Mouse (Mus musculus) forebrain, embryonic 12.5 days (tissue): ENCODE data around the gene Wnt8b. TPM values are rescaled to one million over a fixed set of nuclear protein-coding genes. Genes with fewer than 3 reads are reported as not detected.

Source experiments
- ATAC-seq: fragments of 200-750 bp; cut with Nextera tagmentation; 2 replicates; pipeline ENCODE4 v1.8.0; 2017; ENCODE audit warnings: moderate TSS enrichment; ENCODE audit not compliant: low FRiP score
- H3K27ac ChIP-seq: fragments of 300-500 bp; sonication (generic); 2 replicates; pipeline ENCODE4 v1.5.1; 2016; ENCODE audit warnings: mild to moderate bottlenecking
- H3K27me3 ChIP-seq: fragments of 300-500 bp; sonication (generic); 2 replicates; pipeline ENCODE4 v1.6.1; 2016; ENCODE audit warnings: mild to moderate bottlenecking
- H3K36me3 ChIP-seq: fragments of 300-500 bp; sonication (generic); replicated peaks from 2 replicates; pipeline ENCODE4 v1.6.1; 2016; ENCODE audit warnings: mild to moderate bottlenecking
- H3K4me1 ChIP-seq: fragments of 300-500 bp; sonication (generic); 2 replicates; pipeline ENCODE4 v1.6.1; 2016
- H3K4me2 ChIP-seq: fragments of 300-500 bp; sonication (generic); 2 replicates; pipeline ENCODE4 v1.6.1; 2016; ENCODE audit warnings: mild to moderate bottlenecking, moderate library complexity
- H3K4me3 ChIP-seq: fragments of 300-500 bp; sonication (generic); replicated peaks from 2 replicates; pipeline ENCODE4 v1.5.1; 2016; ENCODE audit warnings: mild to moderate bottlenecking
- H3K9ac ChIP-seq: fragments of 300-500 bp; sonication (generic); 2 replicates; pipeline ENCODE4 v1.6.1; 2016; ENCODE audit warnings: mild to moderate bottlenecking
- H3K9me3 ChIP-seq: fragments of 300-500 bp; sonication (generic); 2 replicates; pipeline ENCODE4 v1.6.1; 2016
- WGBS: fragments of 180-500 bp; shearing (Covaris S2); methylation state at CpG from one replicate; pipeline ENCODE4 v1.1.7; 2016; 5-methylcytosine and 5-hydroxymethylcytosine counted together
- polyA plus RNA-seq: library from polyadenylated mRNA; unstranded; fragments of >200 nt; fragmentation: Nextera tagmentation; extraction: Ambion mirVana; gene quantifications from 2 replicates; pipeline ENCODE4 v1.2.1, GENCODE M21; 2016

Wnt8b gene
- polyA plus RNA-seq, 1 experiment from 2014 or later: 36.8 TPM

GRCm38 (mm10) chr19:44513921-44514482, 20.7 kb downstream of the Wnt8b start:
- Histone ChIP-seq H3K27ac (peak overlapping the region; percentile 82), H3K4me1 (peaks cover 66% of the 10 kb centered on the region), H3K9me3 (no peaks in the 10 kb centered on the region), H3K36me3 (no peaks in the 10 kb centered on the region), H3K9ac (no peak overlapping the region), H3K27me3 (peaks cover 98% of the 10 kb centered on the region), H3K4me3 (0 out of 2 replicates have a peak overlapping the region, but pooled peaks have one; percentile 13), H3K4me2 (peak overlapping the region; percentile 32)
- no peak for ATAC-seq
- WGBS: 11% methylated on average over 7 of the region's 7 CpGs

DNA sequence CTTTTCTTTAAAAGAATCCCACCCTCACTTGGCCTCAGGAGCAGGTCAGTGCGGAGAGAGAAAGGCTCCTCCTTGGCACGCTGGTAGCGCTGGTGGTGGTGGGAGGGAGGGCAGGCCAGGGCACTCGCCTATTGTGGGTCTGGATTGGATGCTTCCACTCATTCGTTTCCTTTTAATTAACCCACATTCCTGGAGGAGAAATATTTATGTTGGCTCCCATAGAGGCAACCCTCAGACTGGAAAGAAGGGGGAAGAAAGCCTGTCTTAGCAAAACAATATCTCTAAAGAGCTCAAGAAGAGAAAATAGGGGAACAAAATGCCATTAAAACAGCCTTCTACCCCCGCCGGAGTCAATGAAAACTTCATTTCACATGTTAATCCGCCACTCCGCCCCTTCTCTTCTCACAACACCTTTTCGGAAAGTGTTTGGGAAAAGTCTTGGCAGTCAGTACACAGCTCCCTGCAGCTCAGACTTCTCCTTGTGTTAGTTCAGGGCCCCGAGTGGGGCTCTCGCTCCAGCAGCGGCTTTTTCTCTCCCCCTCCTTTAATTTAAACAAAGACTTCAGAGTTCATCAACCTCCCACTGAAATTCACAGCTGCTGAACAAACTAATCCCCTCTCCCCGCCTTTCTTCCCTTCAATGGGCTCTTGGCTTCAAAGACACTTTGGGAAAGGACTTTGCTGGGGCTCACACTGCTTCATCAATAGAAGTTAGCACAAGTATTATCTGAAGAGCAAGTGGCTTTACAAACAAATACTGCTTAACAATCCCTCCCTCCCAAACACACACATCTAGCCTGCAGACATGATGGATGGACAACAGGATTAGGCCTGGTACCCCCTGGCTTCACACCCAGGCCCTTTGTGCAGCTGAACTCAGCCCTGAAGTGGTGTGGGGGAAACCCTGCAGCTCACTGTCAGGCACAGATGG, 21.5 kb downstream of the Wnt8b start:
- 2% methylated on average over 14 of the region's 14 CpGs for WGBS
- H3K9me3 ChIP-seq: no peaks in the 10 kb centered on the region
- no peak overlapping the region for H3K9ac ChIP-seq
- no peak overlapping the region for H3K4me3 ChIP-seq
- H3K4me2 ChIP-seq: peak overlapping the region; percentile 32
- H3K27me3 ChIP-seq: peaks cover 96% of the 10 kb centered on the region
- peak; percentile 80 for ATAC-seq
- peaks cover 66% of the 10 kb centered on the region for H3K4me1 ChIP-seq
- no peaks in the 10 kb centered on the region for H3K36me3 ChIP-seq
- peak overlapping the region; percentile 82 for H3K27ac ChIP-seq

DNA sequence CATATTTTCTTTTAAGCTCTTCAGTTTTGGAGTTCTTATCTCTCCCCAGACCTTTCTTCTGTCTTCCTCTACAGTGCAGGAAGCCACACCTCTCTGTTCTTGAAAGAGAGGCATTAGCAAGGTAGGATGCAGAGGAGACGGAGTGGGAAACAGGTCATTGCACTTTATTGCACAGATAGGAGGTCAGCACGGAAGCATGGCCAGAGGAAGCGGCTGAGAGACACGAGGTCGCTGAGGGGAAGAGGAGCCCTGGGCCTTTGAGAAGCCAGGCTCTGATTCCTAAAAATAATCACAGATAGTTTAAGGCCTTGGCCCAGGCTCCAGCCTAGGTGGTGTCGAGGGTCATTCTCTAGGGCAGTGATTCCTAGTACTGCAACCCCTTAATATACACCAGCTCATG, 22.5 kb downstream of the Wnt8b start:
- no peak overlapping the region for H3K4me3 ChIP-seq
- H3K27ac ChIP-seq: peak overlapping the region; percentile 70
- no peaks in the 10 kb centered on the region for H3K9me3 ChIP-seq
- H3K27me3 ChIP-seq: peaks cover 95% of the 10 kb centered on the region
- no peak for ATAC-seq
- H3K4me2 ChIP-seq: no peak overlapping the region
- no peaks in the 10 kb centered on the region for H3K36me3 ChIP-seq
- WGBS: 20% methylated on average over 6 of the region's 6 CpGs
- H3K4me1 ChIP-seq: peaks cover 57% of the 10 kb centered on the region
- 0 out of 2 replicates have a peak overlapping the region, but pooled peaks have one; percentile 21 for H3K9ac ChIP-seq

- Histone ChIP-seq H3K4me2 (no peak overlapping the region), H3K27ac (peak overlapping the region; percentile 46; the same call in 1 of the 2 replicates), H3K4me3 (no peak overlapping the region), H3K9ac (no peak overlapping the region), H3K36me3 (no peaks in the 10 kb centered on the region), H3K27me3 (peaks cover 89% of the 10 kb centered on the region), H3K4me1 (peaks cover 34% of the 10 kb centered on the region), H3K9me3 (no peaks in the 10 kb centered on the region)
- WGBS: 36% methylated on average over 12 of the region's 12 CpGs
- ATAC-seq: no peak
These were observed 24.9 kb downstream of the Wnt8b start for GRCm38 (mm10) chr19:44517996-44518768.

DNA sequence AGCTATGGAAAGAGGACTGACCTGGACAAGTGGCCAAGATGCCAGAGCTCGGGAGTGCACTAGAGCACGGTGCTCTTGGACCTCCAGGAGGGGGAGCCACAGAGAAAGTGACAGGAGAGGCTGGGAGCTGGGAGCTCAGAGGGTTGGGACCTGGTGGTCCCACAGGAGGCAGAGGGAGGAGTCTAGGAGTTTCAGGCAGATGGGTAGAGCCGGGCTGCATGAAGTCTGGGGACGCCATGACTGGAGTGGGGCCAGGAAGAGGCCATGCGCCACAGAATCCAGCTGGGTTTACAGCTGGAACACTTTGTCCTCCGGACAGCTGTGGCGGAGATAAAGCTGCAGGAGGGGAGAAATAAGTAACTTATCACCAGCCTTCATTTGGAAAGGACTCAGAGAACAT, 25.9 kb downstream of the Wnt8b start:
- Histone ChIP-seq H3K9ac (no peak overlapping the region), H3K36me3 (no peaks in the 10 kb centered on the region), H3K9me3 (no peaks in the 10 kb centered on the region), H3K27ac (0 out of 2 replicates have a peak overlapping the region, but pooled peaks have one; percentile 4), H3K27me3 (peaks cover 89% of the 10 kb centered on the region), H3K4me3 (no peak overlapping the region), H3K4me1 (peaks cover 24% of the 10 kb centered on the region), H3K4me2 (no peak overlapping the region)
- WGBS: 29% methylated on average over 7 of the region's 7 CpGs
- no peak for ATAC-seq

- Histone ChIP-seq H3K36me3 (no peaks in the 10 kb centered on the region), H3K27me3 (peaks cover 83% of the 10 kb centered on the region), H3K4me2 (no peak overlapping the region), H3K9ac (no peak overlapping the region), H3K9me3 (no peaks in the 10 kb centered on the region), H3K27ac (no peak overlapping the region), H3K4me3 (no peak overlapping the region), H3K4me1 (no peaks in the 10 kb centered on the region)
- 84% methylated on average over 9 of the region's 9 CpGs for WGBS
- ATAC-seq: no peak
These were observed 32.4 kb downstream of the Wnt8b start for GRCm38 (mm10) chr19:44525551-44526205.

DNA sequence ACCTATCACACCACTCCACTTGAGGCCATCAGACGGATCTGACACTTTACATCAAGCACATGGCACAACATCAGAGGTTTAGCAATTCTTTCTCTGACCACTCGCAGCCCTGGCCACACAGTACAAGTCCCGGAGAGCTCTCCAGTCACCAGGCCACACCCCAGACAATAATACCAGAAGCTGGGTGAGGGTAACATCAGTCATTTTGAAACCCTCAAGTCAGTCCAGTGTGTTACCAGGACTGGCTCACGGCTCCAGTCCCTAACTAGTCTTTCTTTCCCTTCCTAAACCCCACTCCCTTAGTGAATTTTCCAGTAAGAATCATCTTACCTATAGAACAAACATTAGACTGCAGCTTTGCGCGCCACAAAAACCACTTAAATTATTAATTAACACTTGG, 36.7 kb downstream of the Wnt8b start:
- Histone ChIP-seq H3K4me2 (no peak overlapping the region), H3K4me1 (no peaks in the 10 kb centered on the region), H3K9me3 (no peaks in the 10 kb centered on the region), H3K27ac (no peak overlapping the region), H3K9ac (no peak overlapping the region), H3K36me3 (no peaks in the 10 kb centered on the region), H3K4me3 (no peak overlapping the region), H3K27me3 (peaks cover 86% of the 10 kb centered on the region)
- no peak for ATAC-seq
- WGBS: 84% methylated on average over 6 of the region's 6 CpGs

GRCm38 (mm10) chr19:44535376-44535775, 42.1 kb downstream of the Wnt8b start:
- Histone ChIP-seq H3K4me3 (no peak overlapping the region), H3K9ac (no peak overlapping the region), H3K9me3 (peaks cover 5% of the 10 kb centered on the region; the same call in 1 of the 2 replicates), H3K27me3 (peaks cover 59% of the 10 kb centered on the region), H3K4me2 (no peak overlapping the region), H3K27ac (no peak overlapping the region), H3K36me3 (no peaks in the 10 kb centered on the region), H3K4me1 (no peaks in the 10 kb centered on the region)
- WGBS: 23% methylated on average over 3 of the region's 3 CpGs
- no peak for ATAC-seq

- Histone ChIP-seq H3K4me1 (no peaks in the 10 kb centered on the region), H3K36me3 (no peaks in the 10 kb centered on the region), H3K9ac (no peak overlapping the region), H3K9me3 (peaks cover 15% of the 10 kb centered on the region), H3K27me3 (peaks cover 40% of the 10 kb centered on the region), H3K4me3 (no peak overlapping the region), H3K27ac (no peak overlapping the region), H3K4me2 (no peak overlapping the region)
- no peak for ATAC-seq
- WGBS: 87% methylated on average over 8 of the region's 8 CpGs
These were observed 44.1 kb downstream of the Wnt8b start for GRCm38 (mm10) chr19:44537416-44537815.

DNA sequence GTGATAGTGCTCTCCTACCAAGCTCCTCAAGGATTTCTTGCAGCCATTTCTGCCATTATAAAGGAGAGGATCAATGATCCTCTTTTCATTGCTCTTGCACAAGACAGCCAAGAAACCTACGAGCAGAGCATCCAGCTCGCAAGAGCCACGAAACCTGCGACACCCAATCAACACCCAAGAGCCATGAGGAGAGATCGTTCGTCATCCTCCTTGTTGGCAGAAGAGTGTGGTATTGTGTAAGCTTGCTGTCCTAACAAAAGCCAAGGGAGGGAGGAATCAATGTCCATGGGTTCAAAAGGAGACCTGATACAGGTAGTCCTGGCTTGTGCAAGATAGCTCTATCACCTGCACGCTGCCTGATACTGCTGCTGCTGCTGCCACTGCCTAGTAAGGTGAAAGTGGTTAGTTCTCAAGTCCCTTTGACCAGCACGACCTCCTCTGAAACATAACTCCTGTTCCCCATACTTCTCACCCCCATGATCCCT, 49.5 kb downstream of the Wnt8b start:
- WGBS: 92% methylated on average over 8 of the region's 8 CpGs
- Histone ChIP-seq H3K4me1 (peaks cover 7% of the 10 kb centered on the region), H3K36me3 (no peaks in the 10 kb centered on the region; the same call in 1 of the 2 replicates), H3K9ac (no peak overlapping the region), H3K27ac (no peak overlapping the region), H3K9me3 (peaks cover 15% of the 10 kb centered on the region), H3K4me2 (no peak overlapping the region), H3K4me3 (no peak overlapping the region), H3K27me3 (peaks cover 50% of the 10 kb centered on the region)
- no peak for ATAC-seq

GRCm38 (mm10) chr19:44544372-44544771, 51.1 kb downstream of the Wnt8b start:
- peaks cover 15% of the 10 kb centered on the region for H3K9me3 ChIP-seq
- ATAC-seq: no peak
- H3K4me3 ChIP-seq: no peak overlapping the region
- peaks cover 46% of the 10 kb centered on the region for H3K27me3 ChIP-seq
- WGBS: 51% methylated on average over 10 of the region's 10 CpGs
- no peak overlapping the region for H3K27ac ChIP-seq
- H3K36me3 ChIP-seq: peaks cover 14% of the 10 kb centered on the region
- no peak overlapping the region for H3K9ac ChIP-seq
- no peak overlapping the region for H3K4me2 ChIP-seq
- H3K4me1 ChIP-seq: peaks cover 7% of the 10 kb centered on the region
